Mouse (Mus musculus): ENCODE data around the gene Zdhhc5.
"Not testable (repeated sequence)": the region's sequence is repeated elsewhere in the genome, so short reads cannot be mapped to it uniquely, and the experiment has no call there.

DNA sequence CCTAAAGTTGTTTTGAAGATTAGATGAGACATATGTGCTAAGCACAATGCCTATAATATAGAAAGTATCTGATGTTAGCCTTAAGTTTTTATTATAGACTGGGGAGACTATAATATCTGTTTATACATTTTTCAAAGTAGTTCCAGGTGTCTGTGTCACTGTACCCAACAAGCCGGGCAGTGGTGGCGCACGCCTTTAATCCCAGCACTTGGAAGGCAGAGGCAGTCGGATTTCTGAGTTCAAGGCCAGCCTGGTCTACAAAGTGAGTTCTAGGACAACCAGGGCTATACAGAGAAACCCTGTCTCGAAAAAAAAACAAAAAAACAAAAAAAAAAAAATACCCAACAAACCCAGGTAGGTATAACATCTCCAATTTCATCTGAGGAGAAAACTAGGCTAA, 13.2 kb upstream of the Zdhhc5 start:
- not testable (repeated sequence) for TF ChIP-seq ZC3H11A (IDR thresholded peaks at IDR 0.05; ENCODE audit: low read depth, low read length); HCFC1 (IDR thresholded peaks at IDR 0.05; ENCODE audit: low read depth, low read length); POLR2AphosphoS5 (IDR thresholded peaks at IDR 0.05; ENCODE audit: borderline replicate concordance, low read depth, low read length); ZNF384 (IDR thresholded peaks at IDR 0.05; ENCODE audit: low read depth, low read length); POLR2A (IDR thresholded peaks at IDR 0.05; ENCODE audit: control insufficient read depth in 1 of 2, insufficient read depth in 1 of 2, low read depth in 1 of 2, low read length in 2 of 2, poor library complexity in 1 of 2); UBTF (IDR thresholded peaks at IDR 0.05; ENCODE audit: borderline replicate concordance, insufficient read depth, low read depth, low read length); NELFE (IDR thresholded peaks at IDR 0.05; ENCODE audit: low read depth, low read length); CHD1 (IDR thresholded peaks at IDR 0.05; ENCODE audit: low read depth, low read length); CTCF (IDR thresholded peaks at IDR 0.05 in 2 of 3, conservative IDR thresholded peaks at IDR 0.05 in 1 of 3; ENCODE audit: control insufficient read depth in 1 of 3, insufficient read depth in 1 of 3, low read depth in 2 of 3, low read length in 3 of 3, poor library complexity in 1 of 3, severe bottlenecking in 1 of 3); TBP (IDR thresholded peaks at IDR 0.05; ENCODE audit: low read depth, low read length); USF2 (IDR thresholded peaks at IDR 0.05; ENCODE audit: borderline replicate concordance in 1 of 2, insufficient read depth in 1 of 2, low read depth in 1 of 2, low read length in 2 of 2); MAZ (IDR thresholded peaks at IDR 0.05; ENCODE audit: low read depth, low read length); EP300 (IDR thresholded peaks at IDR 0.05; ENCODE audit: low read depth in 1 of 2, low read length in 2 of 2)
